Mouse (Mus musculus) stomach, embryonic 16.5 days (tissue): ENCODE measurements around the gene Ccm2. TPM values are rescaled to one million over a fixed set of nuclear protein-coding genes. Genes with fewer than 3 reads are reported as not detected.

Experiments used
- ATAC-seq: fragments of 200-750 bp; cut with Nextera tagmentation; 2 replicates; pipeline ENCODE4 v1.8.0; 2017; ENCODE audit warnings: moderate number of reproducible peaks, moderate TSS enrichment; ENCODE audit not compliant: insufficient read depth, low FRiP score
- H3K27ac ChIP-seq: fragments of 300-500 bp; sonication (generic); 2 replicates; pipeline ENCODE4 v1.5.1; 2014; ENCODE audit warnings: low read length
- H3K27me3 ChIP-seq: fragments of 300-500 bp; sonication (generic); 2 replicates; pipeline ENCODE4 v1.6.1; 2014; ENCODE audit warnings: low read length, control low read depth, mixed read lengths; ENCODE audit not compliant: control insufficient read depth, insufficient read depth
- H3K36me3 ChIP-seq: fragments of 300-500 bp; sonication (generic); 2 replicates; pipeline ENCODE4 v1.6.1; 2014; ENCODE audit warnings: low read length; ENCODE audit not compliant: control insufficient read depth, insufficient read depth
- H3K4me1 ChIP-seq: fragments of 300-500 bp; sonication (generic); 2 replicates; pipeline ENCODE4 v1.6.1; 2014; ENCODE audit warnings: low read length, control low read depth, mixed read lengths; ENCODE audit not compliant: control insufficient read depth, insufficient read depth
- H3K4me2 ChIP-seq: fragments of 300-500 bp; sonication (generic); 2 replicates; pipeline ENCODE4 v1.6.1; 2014; ENCODE audit warnings: low read depth, low read length, mixed read lengths
- H3K4me3 ChIP-seq: fragments of 300-500 bp; sonication (generic); replicated peaks from 2 replicates; pipeline ENCODE4 v1.5.1; 2014; ENCODE audit warnings: mild to moderate bottlenecking, low read length
- H3K9ac ChIP-seq: fragments of 300-500 bp; sonication (generic); 2 replicates; pipeline ENCODE4 v1.6.1; 2014; ENCODE audit warnings: low read length
- H3K9me3 ChIP-seq: fragments of 300-500 bp; sonication (generic); replicated peaks from 2 replicates; pipeline ENCODE4 v1.6.1; 2016; ENCODE audit warnings: low read length, control low read depth; ENCODE audit not compliant: control insufficient read depth
- WGBS: fragments of 180-500 bp; shearing (Covaris S2); extraction: QIAGEN DNeasy Blood & Tissue Kit; methylation state at CpG from one replicate; pipeline ENCODE4 v1.1.7; 2014; 5-methylcytosine and 5-hydroxymethylcytosine counted together
- polyA plus RNA-seq: library from polyadenylated mRNA; unstranded; fragments of >200 nt; fragmentation: Nextera tagmentation; extraction: Ambion mirVana; gene quantifications from 2 replicates; pipeline ENCODE4 v1.2.1, GENCODE M21; 2015

The Ccm2 gene
- polyA plus RNA-seq, 1 experiment from 2014 or later = 66.5 TPM

DNA sequence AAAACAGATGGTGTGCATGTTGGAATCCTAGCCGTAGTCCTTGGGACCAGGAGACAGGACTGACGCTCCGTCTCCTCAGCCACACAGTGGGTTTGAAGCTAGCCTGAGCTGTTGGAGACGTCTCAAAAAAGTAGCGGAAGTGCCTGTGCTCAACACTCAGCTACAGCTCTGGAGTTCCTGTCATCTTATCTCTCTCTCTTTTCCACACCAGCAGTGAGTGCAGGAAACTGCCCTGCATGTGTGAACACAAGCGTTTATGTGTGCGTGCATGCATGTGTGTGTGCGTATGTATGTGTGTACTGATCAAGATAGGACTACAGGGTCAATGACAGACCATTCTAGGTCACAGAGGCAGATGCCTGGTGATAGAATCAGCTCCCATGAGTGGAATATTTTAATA lies 21.3 kb downstream of the Ccm2 start:
- H3K9ac ChIP-seq = no peak overlapping the region
- H3K4me1 ChIP-seq = peaks cover 10% of the 10 kb centered on the region; the same call in 1 of the 2 replicates
- H3K36me3 ChIP-seq = peaks cover 3% of the 10 kb centered on the region; the same call in 1 of the 2 replicates
- no peaks in the 10 kb centered on the region for H3K9me3 ChIP-seq
- H3K27me3 ChIP-seq = no peaks in the 10 kb centered on the region
- peak overlapping the region; percentile 51; the same call in 1 of the 2 replicates for H3K27ac ChIP-seq
- H3K4me3 ChIP-seq = no peak overlapping the region
- WGBS = 81% methylated on average over 8 of the region's 8 CpGs
- H3K4me2 ChIP-seq = no peak overlapping the region
- ATAC-seq = no peak

GRCm38 (mm10) chr11:6568584-6569409 lies 22.1 kb downstream of the Ccm2 start:
- no peak for ATAC-seq
- peak overlapping the region; percentile 51; the same call in 1 of the 2 replicates for H3K27ac ChIP-seq
- H3K9me3 ChIP-seq = no peaks in the 10 kb centered on the region
- peaks cover 3% of the 10 kb centered on the region; the same call in 1 of the 2 replicates for H3K36me3 ChIP-seq
- H3K4me3 ChIP-seq = peak overlapping the region; percentile 12; the same call in 1 of the 2 replicates
- H3K9ac ChIP-seq = peak overlapping the region; percentile 58
- WGBS = 56% methylated on average over 11 of the region's 11 CpGs
- no peaks in the 10 kb centered on the region for H3K27me3 ChIP-seq
- H3K4me1 ChIP-seq = peaks cover 10% of the 10 kb centered on the region; the same call in 1 of the 2 replicates
- H3K4me2 ChIP-seq = 0 out of 2 replicates have a peak overlapping the region, but pooled peaks have one; percentile 11

DNA sequence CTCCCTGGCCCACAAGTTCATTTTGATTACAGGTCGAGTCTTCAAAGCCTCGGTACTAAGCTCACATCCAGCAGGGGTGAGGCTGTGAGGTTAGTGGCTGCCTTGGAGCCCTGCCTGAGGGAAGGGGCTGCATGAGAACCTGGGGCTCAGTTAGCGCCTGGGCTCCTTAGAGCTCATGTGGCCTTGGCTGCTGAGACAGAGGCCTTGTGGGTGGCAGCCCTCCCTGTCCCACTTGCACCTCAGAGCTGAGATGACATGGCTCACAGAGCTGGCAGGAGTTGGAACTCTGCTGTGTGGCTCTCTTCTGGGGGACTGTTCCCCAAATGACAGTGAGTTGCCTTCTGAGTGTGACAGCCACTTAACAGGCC lies 22.7 kb downstream of the Ccm2 start:
- H3K27me3 ChIP-seq = no peaks in the 10 kb centered on the region
- peaks cover 10% of the 10 kb centered on the region; the same call in 1 of the 2 replicates for H3K4me1 ChIP-seq
- ATAC-seq = no peak
- H3K36me3 ChIP-seq = no peaks in the 10 kb centered on the region
- no peak overlapping the region for H3K27ac ChIP-seq
- 49% methylated on average over 3 of the region's 3 CpGs for WGBS
- no peaks in the 10 kb centered on the region for H3K9me3 ChIP-seq
- no peak overlapping the region for H3K4me3 ChIP-seq
- no peak overlapping the region; the same call in 1 of the 2 replicates for H3K9ac ChIP-seq
- no peak overlapping the region for H3K4me2 ChIP-seq

DNA sequence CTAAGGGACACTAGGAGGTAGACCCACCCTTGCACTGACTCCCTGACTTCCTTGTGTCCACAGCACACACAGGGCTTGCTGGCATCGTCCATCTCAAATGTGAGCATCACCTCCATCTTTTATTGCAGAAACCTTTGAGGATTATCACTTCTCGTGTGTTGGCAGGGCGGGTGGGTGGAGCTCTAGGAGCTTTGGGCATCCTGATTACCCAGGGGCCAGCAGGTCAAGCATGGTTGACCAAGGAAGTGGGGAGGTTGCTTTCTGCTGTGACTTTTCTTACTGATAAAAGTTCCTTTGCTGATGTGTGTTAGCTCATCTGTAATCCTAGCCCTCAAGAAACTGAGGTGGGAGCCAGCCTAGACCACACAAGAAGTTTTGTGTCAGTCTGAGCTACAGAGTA lies 29.5 kb downstream of the Ccm2 start:
- WGBS = 85% methylated on average over 3 of the region's 3 CpGs
- no peak overlapping the region for H3K4me3 ChIP-seq
- H3K4me1 ChIP-seq = no peaks in the 10 kb centered on the region
- peaks cover 3% of the 10 kb centered on the region; the same call in 1 of the 2 replicates for H3K36me3 ChIP-seq
- no peak overlapping the region for H3K4me2 ChIP-seq
- no peaks in the 10 kb centered on the region for H3K9me3 ChIP-seq
- H3K27me3 ChIP-seq = no peaks in the 10 kb centered on the region
- no peak overlapping the region for H3K27ac ChIP-seq
- H3K9ac ChIP-seq = no peak overlapping the region
- ATAC-seq = no peak

DNA sequence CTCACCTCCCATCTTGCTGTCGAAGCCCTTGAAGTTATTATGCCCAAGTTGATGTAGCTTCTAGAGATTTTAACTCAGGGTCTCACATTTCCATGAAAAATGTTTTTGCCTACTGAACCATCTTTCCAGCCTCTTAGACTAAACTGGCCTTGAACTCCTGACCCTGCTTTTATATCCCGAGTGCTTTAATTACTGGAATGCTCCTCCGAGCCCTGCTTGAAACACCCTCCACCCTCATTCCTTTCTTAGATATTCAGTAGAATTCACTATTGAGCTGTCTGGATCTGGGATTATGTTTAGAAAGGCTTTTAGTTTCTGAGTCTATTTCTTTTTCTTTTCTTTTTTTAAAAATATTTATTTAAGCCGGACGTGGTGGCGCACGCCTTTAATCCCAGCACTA lies 32.7 kb downstream of the Ccm2 start:
- H3K27ac ChIP-seq = no peak overlapping the region
- H3K9me3 ChIP-seq = no peaks in the 10 kb centered on the region
- 82% methylated on average over 7 of the region's 7 CpGs for WGBS
- H3K36me3 ChIP-seq = peaks cover 3% of the 10 kb centered on the region; the same call in 1 of the 2 replicates
- no peak for ATAC-seq
- H3K4me1 ChIP-seq = no peaks in the 10 kb centered on the region
- no peak overlapping the region for H3K4me3 ChIP-seq
- no peak overlapping the region for H3K9ac ChIP-seq
- no peaks in the 10 kb centered on the region for H3K27me3 ChIP-seq
- no peak overlapping the region for H3K4me2 ChIP-seq

- H3K36me3 ChIP-seq = peaks cover 3% of the 10 kb centered on the region; the same call in 1 of the 2 replicates
- no peaks in the 10 kb centered on the region for H3K27me3 ChIP-seq
- 66% methylated on average over 4 of the region's 4 CpGs for WGBS
- no peak overlapping the region for H3K4me3 ChIP-seq
- H3K4me1 ChIP-seq = no peaks in the 10 kb centered on the region
- H3K4me2 ChIP-seq = no peak overlapping the region
- no peaks in the 10 kb centered on the region for H3K9me3 ChIP-seq
- ATAC-seq = 0 out of 2 replicates have a peak, but pooled peaks have one; percentile 37
- H3K9ac ChIP-seq = no peak overlapping the region
- H3K27ac ChIP-seq = no peak overlapping the region
Observed at GRCm38 (mm10) chr11:6580065-6580750, 33.5 kb downstream of the Ccm2 start.

DNA sequence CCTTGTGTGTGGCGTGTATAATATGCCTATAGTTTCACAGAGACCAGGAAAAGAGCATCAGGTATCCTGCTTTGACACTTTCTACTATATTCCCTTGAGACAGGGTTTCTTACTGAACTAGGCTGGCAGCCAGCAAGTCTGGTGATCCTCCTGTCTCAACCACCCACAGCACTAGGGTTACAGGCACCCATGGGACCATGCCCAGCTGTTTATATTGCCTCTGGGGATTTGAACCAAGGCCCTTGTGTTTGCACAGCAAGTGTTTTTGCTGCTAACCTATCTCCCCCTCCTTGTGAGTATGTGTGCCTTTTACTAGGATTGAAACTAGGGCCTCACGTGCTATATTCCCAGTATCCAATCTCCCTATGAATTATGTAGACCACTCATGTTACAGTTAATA lies 34.9 kb downstream of the Ccm2 start:
- H3K27ac ChIP-seq = no peak overlapping the region
- H3K27me3 ChIP-seq = no peaks in the 10 kb centered on the region
- H3K4me3 ChIP-seq = no peak overlapping the region
- peaks cover under 1% of the 10 kb centered on the region; the same call in 1 of the 2 replicates for H3K36me3 ChIP-seq
- ATAC-seq = no peak
- 90% methylated on average over 2 of the region's 2 CpGs for WGBS
- H3K4me1 ChIP-seq = no peaks in the 10 kb centered on the region; the same call in 1 of the 2 replicates
- H3K9me3 ChIP-seq = no peaks in the 10 kb centered on the region
- no peak overlapping the region for H3K9ac ChIP-seq
- no peak overlapping the region for H3K4me2 ChIP-seq

DNA sequence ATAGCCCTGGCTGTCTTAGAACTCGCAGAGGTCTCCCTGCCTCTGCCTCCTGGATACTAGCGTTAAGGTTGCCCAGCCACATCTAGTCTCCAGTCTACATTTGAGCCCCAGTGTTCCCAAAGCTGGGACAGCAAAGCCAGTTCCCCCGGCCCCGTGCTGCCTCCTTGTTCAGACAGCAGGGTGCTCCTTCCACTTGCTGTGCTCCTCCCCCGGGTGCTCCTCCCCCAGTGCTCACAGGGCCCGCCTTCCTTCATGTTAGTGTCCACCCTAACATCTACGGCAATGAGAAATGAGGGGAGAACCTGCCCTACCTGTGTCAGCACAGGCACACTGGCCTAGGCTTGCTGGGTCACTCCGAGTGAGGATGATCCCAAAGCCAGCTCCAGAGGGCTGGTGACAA lies 39.1 kb downstream of the Ccm2 start:
- Histone ChIP-seq H3K9me3 (no peaks in the 10 kb centered on the region), H3K36me3 (no peaks in the 10 kb centered on the region; the same call in 1 of the 2 replicates)
- WGBS = 89% methylated on average over 8 of the region's 8 CpGs

DNA sequence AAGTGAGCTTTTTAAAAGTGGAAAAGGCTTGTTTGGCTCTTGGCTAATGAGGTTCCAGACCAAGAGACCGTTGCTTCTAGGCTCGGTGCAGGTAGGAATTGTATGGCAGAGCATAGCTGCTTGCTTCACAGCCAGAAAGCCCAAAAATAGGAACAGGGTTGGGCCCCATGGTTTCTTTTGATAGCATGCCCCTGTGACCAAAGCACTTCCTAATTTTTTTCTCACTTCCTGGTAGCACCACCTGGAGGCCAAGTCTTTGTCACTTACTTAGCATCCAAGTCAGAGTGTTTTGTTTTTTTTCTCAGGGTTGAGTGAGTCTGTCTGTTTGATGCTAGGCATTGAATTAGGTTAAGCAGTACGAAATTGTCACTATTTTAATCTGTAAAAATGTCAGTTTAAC lies 40.0 kb downstream of the Ccm2 start:
- H3K9ac ChIP-seq = no peak overlapping the region
- H3K4me3 ChIP-seq = no peak overlapping the region
- H3K4me1 ChIP-seq = no peaks in the 10 kb centered on the region; the same call in 1 of the 2 replicates
- 78% methylated on average over 3 of the region's 3 CpGs for WGBS
- no peaks in the 10 kb centered on the region; the same call in 1 of the 2 replicates for H3K36me3 ChIP-seq
- ATAC-seq = no peak
- H3K9me3 ChIP-seq = no peaks in the 10 kb centered on the region
- no peak overlapping the region for H3K27ac ChIP-seq
- no peaks in the 10 kb centered on the region for H3K27me3 ChIP-seq
- H3K4me2 ChIP-seq = no peak overlapping the region

More for the DNA sequence above, 39.1 kb downstream of the Ccm2 start:
- Histone ChIP-seq H3K4me1 (no peaks in the 10 kb centered on the region; the same call in 1 of the 2 replicates), H3K4me2 (no peak overlapping the region), H3K27ac (no peak overlapping the region), H3K27me3 (no peaks in the 10 kb centered on the region), H3K9ac (no peak overlapping the region), H3K4me3 (no peak overlapping the region)
- ATAC-seq = no peak
